Mouse (Mus musculus): ENCODE data around the gene Ano6.

Gene Ano6

GRCm38 (mm10) chr15:95980641-95981040, 190.0 kb downstream of the Ano6 start:
- no peak for DNase-seq

- DNase-seq: no peak
These were observed 197.3 kb downstream of the Ano6 start for GRCm38 (mm10) chr15:95987916-95988315.

- no peak for DNase-seq
These were observed 199.0 kb downstream of the Ano6 start for GRCm38 (mm10) chr15:95989496-95990124.

- DNase-seq: no peak
These were observed 212.4 kb downstream of the Ano6 start for GRCm38 (mm10) chr15:96002958-96003601.

- no peak for DNase-seq
These were observed 221.2 kb downstream of the Ano6 start for GRCm38 (mm10) chr15:96011640-96012390.

- no peak for DNase-seq
These were observed 221.7 kb downstream of the Ano6 start for GRCm38 (mm10) chr15:96012391-96012775.

GRCm38 (mm10) chr15:96014501-96014900, 223.9 kb downstream of the Ano6 start:
- DNase-seq: no peak

- DNase-seq: no peak
These were observed 229.8 kb downstream of the Ano6 start for GRCm38 (mm10) chr15:96020465-96020864.

GRCm38 (mm10) chr15:96021506-96021905, 230.9 kb downstream of the Ano6 start:
- no peak for DNase-seq

All from kidney, adult 18-20 months (tissue).